Mouse (Mus musculus) kidney, adult 18-20 months (tissue): ENCODE results near the gene Padi1.
A peak's percentile ranks its signal among the peaks of the same experiment; 100 is the strongest.

Experiments
- DNase-seq: peaks from one replicate; pipeline ENCODE4 v3.0.0; 2021

Padi1 gene

DNA sequence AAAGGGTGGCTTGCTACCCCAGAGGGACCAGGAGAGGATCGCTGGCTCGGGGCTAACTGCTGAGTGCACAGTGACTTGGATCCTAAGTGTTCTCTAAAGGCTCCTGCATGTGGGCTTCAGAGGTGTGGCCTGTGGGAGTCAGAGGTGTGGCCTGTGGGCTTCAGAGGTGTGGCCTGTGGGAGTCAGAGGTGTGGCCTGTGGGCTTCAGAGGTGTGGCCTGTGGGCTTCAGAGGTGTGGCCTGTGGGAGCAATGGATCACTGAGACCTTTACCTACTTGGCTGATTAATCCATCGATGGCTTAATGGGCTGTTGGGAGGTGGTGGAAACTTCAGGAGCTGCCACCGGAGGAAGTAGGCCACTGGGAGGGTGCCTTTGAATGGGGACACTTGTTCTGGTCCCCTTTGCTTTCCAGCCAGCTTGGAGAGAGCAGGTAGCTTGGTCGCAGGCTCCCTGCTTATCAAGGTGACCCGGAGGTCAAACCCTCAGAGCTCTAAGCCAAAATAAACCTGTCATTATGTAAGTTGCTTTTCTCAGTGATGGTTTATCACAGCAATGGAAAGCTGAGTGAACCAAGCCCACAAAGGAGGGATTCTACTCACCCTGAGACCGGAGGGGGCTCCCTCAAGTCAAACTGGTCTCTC is 14.7 kb upstream of the Padi1 start:
- no peak for DNase-seq

DNA sequence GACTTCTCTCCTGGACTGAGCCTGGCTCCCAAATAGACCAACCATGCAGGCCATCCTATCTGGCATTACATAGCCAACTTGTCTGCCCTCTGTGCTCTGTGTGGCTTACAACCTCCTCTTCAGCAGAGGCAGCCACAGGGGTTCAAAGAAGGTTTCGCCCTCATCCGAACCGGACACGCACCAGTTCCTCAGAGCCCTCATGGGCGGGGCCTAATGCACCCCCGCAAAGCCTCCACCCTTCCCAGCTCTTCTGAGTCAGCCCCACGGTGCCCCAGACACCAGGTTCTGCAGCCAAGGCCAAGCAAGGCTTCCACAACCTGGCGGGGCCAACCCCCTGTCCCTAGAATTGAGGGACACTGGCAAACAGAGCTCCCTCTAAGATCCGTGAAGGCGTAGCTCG is 13.7 kb upstream of the Padi1 start:
- DNase-seq, result no peak

DNA sequence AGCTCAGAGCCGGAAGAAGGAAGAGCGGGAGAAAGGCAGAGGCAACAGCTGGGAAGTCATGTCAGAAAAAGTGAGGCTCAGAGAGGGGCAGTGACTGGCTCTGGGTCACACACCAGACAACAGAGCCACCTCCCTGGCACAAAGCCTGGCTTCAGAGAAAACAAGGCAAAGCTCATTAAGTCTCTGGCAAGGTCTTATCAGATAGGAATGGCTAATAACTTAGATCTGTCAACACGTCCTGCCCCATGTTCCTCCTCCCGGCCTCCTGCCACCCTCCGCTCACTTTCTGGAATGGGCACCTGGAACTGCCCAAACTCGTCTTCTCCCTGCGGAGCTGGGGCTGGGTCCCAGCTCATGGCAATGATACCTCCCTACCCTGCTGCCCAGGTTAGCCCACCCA is 12.2 kb upstream of the Padi1 start:
- no peak for DNase-seq

DNA sequence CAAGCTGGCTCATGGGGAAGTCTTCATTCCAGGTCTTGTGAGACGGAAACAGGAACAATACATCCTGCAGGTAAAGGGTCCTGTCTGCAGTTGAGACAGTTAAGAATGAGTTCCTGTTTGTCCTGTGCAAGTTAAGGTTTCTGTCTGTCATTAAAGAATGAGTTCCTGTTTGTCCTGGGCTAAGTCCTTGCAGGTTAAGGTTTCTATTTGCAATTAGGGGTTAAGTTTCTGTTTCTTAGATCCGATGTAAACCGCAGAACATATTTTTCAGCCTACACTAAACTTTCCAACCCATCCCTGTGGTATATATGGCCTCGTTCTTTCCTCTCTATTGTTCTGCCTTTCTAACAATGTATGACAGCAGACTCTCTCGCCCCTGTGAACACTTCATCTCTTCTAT is 11.5 kb upstream of the Padi1 start:
- DNase-seq, result no peak

DNA sequence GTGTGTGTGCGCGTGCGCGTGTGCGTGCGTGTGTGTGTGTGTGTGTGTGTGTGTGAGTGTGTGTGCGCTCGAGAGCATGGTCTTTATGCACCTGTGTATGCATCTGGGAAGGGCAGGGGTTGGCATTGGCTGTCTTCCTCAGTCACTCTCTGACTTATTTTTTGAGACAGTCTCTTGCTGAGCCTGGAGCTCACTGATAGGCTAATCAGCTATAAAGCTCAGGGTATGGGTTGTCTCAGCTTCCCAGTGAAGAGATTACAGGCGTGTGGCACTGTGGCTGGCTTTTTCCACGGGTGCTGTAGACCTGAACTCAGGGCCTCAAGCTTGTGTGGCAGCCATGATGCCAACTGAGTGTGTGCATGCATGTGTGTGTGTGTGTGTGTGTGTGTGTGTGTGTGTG is 9.6 kb upstream of the Padi1 start:
- DNase-seq, result no peak

DNA sequence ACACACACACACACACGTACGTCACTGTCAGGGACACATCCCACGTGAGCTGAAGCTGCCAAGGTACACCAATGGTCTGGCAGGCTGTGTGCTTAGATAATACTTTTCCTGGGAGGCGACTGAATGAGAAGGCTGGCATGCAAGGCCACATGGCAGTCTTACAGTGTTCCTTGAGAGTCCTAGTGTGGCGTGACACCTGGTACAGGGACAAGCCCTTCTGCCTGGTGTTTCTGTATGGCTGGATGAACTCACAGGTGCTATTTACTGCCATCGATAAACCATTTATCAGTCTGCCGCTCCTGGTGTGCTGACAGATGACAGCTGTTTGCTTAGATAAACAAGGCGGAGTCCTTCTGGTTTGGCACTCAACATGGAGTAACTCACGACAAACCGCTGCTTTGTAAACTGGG is 8.9 kb upstream of the Padi1 start:
- no peak for DNase-seq

DNA sequence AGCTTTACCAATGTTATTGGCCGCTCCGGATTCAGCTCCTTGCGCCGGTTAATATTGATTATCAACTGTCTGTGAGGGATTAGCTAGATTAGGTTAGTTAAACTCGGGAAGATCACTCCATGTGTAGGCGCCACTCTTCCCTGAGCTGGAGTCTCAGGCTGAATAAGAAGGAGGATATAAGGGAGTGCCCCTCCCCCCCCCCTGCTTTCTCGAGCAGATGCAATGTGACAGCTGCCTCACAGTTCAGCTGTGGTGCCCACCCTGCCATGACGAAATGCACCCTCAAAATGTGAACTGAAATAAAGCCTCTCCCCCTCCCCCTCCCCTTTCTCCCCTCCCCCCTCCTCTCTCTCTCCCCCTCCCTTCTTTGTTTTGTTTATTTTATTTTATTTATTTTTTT is 8.0 kb upstream of the Padi1 start:
- DNase-seq, result no peak

DNA sequence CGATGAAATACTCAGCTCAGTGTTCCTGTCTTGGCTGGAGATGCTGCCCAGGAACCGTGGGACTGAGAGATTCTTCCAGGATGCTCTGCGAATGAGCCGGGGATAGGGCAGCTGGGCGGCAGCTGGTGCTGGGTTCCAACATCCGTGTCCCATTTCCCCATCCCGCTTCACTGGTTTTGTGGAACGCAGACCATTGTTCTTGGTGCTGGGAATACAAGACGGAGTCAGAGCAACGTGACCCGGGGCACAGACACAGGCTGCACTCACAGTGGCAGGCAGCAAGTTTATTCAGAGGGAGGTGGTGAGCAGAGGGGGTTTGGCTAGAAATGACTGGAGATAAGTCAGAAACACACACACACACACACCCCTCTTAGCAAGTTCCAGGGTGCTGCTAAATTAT is 3.7 kb upstream of the Padi1 start:
- DNase-seq, result no peak

DNA sequence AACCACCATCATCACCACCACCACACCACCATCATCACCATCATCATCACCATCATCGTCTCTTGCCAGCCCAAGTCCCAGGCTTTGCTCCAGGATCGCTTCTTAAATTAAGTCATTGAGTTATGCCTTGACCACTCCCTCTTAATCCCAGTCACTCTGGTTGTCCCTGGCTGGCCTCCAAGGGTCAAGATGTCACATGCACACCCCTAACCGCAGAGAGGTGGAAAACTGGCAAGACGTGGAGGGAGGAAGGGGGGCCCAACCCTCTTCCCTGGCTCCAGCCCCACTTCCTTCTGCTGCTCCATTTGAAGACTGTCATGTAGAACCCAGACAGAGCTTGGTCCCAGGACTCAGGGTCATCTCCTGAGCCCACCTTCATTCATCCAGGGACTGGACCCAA is 587 bp downstream of the Padi1 start:
- no peak for DNase-seq

DNA sequence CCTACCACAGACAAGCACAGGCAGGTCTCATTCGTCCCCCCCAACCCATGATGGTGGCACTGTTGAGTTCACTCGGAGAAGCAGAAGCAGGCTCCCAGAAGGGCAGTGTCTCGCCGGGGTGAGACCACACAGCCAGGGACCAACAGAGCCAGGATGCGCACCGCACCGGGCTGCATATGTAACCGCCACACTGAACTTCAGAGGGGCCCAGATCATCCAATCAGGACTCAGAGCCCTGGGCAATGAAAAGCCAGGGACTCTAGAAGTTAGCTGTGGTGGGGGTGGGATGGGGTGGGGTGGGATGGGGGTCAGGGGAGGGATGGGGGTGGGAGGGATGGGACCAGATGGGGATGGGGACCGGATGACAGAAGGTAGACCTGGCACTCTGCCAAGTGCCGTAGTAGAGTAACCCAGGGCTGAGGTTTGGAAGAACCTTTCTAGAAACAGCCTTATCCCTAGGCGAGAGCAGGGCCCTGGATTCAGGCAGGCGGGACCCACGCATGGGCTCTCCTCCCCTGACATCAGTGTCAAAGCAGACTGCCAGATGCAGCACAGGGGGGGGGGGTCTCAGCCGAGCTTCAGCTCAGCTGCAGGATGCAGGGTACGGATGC is 1.8 kb downstream of the Padi1 start:
- DNase-seq, result no peak

DNA sequence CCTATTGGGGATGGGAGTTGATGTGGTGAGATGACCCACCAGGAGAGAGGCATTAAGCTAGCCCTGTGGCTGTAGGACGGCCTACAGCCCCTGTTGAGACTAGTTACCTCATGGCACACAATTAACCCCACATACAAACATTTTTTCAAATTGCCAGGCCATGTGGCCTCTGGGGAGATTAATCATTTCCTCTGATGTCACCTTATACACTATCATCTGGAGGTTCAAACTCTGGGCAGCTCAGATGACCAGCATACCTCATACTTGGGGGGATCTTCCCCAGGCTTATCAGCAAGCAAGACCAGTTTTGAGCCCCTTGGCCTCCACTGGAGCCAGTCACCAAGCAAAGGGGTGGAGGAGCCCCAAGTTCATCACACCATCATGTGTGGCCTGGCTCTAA is 2.7 kb downstream of the Padi1 start:
- DNase-seq, result no peak

DNA sequence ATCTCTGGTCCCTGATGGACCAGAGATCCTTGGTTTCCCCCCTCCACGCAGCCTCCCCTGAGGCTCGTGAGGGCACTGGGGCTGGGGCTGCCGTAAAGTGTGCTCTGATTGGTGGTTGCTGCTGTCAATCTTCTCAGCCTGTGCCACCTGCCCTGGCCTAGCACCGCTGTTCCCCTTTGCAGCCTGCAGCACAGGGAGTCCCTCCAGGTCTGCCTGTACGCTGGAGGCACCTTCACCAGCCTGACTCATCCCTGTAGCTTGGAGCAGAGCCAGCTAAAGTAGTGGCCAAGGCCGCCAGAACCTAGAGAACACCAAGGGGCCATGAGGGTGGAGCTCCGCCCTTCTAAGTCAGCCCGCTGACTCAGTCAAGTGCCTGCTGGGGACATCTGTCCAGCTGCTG is 7.7 kb downstream of the Padi1 start:
- DNase-seq, result no peak

DNA sequence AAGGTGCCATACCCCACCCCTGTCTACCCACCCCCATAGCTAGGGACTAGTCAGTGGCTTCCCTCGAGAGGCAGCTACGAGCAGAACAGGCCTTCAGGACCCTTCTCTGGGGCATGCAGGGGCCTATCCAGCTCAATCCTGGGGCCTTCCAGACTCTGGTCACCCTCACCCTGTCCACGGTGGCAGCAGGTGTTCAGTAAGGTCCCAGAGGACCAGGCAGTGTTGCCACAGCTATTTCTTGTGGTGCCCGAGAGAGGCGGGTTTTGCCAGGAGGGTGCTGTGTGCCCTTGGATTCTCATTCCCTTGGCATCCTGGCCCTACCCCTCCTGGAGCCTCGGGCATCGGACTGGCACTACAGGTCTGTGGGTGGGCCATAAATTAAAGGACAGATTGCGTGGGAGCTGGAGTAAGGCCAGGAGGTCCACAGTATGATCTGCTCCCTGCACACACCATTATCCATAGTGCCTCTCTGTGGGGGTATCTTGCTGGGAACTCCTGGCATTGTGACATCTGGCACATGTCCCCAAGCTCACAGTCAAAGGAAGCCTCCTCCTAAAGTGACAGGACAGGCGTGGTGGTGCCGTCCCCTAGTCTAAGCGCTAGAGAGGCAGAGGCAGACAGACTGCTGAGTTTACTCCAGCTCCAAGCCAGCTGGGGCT is 9.2 kb downstream of the Padi1 start:
- no peak for DNase-seq

DNA sequence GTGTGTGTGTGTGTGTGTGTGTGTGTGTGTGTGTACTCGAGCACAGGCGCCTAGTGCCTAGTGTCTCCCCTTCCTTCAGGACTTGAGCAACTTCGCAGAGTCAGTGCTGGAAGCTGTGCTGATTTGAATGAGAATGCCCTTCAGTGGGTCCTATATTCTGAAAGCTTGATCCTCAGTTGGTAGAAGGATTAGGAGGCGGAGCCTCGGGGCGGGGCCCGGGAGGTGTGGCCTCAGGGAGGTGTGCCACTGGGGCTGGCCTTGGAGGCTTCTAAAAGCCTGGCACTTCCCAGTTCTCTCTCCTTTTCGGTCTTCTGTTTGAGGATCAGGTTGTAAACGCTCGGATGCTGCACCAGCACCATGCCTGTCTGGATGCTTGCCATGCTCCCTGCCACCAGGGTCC is 9.9 kb downstream of the Padi1 start:
- DNase-seq, result peak; percentile 16

DNA sequence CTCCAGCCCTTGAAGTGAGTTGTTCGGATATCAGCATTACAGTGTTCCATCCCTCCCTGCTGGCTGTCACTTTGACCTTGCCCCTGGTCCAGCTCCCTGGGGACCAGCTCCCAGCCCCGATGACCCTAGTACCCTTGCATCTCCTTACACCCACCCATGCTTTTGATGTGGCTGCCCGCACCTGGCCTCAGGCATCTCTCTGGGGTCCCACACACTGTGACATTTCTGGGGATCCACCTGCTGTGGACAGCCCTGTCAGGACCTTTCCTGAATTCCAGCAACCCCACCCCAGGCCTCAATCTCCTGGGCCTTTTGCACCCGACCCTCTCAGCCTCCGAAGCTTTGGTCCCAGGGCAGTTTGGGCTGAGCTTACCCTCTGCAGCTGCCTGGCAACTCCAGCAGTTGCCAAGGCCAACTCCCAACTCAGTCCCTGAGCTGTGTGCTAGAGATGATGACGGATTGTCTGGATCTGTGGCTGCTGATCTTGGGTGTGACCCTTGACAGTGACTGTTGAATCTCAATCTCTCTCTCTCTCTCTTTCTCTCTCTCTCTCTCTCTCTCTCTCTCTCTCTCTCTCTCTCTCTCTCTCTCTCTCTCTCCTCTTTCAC is 11.1 kb downstream of the Padi1 start:
- no peak for DNase-seq

DNA sequence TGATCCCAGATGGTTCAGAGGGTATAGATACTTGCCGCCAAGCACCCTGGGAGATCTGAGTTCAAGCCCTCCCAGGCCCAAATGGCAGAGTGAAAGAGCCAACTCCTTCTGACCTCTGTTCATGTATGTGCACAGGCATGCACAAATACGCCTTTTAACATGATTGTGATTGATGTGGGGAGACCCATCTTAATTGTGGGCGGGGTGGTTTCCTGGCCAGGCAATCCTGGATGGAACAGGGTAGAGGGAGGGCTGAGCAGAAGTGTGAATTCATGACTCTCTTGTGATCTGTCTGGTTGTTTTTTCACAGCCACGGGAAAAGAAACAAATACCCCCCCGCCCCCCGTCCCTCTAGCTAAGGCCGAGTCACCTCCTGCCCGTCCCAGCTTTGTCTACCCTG is 12.8 kb downstream of the Padi1 start:
- DNase-seq, result no peak

DNA sequence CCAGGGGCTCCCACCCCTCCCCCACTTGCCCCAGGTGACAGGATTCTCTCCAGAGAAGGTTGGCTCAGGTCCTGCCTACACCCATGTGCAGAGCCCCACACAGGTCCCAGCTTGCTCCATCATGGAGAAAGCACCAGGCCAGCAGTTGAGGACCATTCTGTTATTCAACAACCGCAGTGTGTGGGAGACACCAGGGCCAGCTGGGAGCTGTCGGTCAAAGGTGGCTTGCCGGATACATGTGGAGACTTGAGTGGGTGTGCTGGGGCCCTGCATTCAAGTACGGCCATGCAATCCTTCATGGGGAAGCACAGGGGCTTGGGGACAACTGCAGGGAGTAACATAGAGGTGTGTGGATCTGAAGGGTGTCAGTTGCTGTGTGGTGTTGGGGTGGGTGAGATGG is 13.8 kb downstream of the Padi1 start:
- no peak for DNase-seq

DNA sequence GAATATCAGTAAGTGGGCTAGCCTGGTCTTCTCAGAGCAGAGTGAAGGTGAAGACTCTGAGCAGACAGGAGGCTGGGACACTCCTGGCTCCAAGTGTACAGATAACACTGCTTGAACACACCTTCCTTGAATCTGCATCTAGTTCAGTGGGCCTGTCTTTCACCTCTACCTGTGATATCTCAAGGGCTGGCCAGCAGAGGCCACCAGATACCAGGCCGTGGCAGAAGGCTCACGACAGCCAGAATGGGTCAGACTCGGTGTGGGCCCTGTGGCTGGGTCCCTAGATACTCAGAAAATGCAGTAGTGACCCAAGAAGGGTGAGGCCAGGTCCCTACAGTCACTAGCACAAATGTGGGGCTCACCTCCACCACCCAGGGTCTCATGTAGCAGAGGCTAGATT is 18.3 kb downstream of the Padi1 start:
- DNase-seq, result no peak

DNA sequence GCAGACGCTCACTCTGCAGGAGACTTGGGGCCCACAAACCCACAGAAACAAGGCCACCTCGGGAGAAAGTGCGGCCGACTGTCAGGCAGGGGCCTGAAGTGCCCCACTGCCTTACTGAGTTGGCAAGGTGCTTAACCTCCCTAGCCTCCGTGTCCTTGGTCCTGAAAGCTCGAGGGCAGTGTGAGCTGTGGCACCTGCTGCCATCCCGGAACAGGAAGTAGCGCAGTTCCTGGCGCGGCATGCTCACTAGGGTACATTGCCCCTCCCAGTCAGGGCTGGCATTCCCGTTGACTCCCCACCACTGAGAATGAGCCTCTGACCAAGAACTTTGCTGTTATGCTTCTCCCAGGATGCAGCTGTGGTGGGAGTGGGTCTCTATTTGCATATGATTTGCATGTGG is 19.6 kb downstream of the Padi1 start:
- DNase-seq, result no peak

DNA sequence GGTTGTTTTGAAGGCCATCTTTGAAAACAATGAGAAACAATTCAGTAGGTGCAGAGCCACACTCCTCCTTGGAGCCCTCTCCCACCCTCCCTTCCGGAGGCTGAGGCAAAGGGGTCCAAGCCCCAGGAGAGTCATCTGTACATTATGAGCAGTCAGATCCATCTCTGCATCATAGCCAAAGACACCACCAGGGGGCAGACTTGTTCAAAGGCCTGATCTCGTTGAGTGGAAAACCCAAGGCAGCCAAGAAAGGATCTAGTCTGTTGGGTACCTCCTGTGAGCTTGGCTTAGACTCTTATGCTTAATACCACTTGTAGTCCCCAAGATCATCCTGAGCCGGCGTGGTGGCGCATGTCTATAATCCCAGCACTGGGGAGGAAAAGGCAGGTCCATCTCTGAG is 23.6 kb downstream of the Padi1 start:
- peak; percentile 59 for DNase-seq

DNA sequence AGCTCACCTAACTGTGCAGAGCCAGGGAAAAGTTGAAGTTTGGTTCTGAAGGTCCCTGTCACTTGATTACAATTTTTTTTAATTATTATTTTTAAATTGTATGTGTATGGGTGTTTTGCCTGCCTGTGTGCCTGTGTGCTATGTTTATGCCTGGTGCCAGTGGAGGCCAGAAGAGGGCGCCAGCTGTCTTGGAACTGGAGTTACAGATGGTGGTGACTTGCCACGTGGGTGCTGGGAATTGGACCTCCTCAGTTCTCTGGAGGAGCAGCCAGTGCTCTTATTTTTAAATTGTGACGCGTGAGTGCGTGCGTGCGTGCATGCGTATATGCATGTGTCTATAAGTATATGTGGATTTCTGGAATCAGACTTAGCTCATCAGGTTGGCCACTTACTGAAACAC is 28.2 kb downstream of the Padi1 start:
- DNase-seq, result no peak

DNA sequence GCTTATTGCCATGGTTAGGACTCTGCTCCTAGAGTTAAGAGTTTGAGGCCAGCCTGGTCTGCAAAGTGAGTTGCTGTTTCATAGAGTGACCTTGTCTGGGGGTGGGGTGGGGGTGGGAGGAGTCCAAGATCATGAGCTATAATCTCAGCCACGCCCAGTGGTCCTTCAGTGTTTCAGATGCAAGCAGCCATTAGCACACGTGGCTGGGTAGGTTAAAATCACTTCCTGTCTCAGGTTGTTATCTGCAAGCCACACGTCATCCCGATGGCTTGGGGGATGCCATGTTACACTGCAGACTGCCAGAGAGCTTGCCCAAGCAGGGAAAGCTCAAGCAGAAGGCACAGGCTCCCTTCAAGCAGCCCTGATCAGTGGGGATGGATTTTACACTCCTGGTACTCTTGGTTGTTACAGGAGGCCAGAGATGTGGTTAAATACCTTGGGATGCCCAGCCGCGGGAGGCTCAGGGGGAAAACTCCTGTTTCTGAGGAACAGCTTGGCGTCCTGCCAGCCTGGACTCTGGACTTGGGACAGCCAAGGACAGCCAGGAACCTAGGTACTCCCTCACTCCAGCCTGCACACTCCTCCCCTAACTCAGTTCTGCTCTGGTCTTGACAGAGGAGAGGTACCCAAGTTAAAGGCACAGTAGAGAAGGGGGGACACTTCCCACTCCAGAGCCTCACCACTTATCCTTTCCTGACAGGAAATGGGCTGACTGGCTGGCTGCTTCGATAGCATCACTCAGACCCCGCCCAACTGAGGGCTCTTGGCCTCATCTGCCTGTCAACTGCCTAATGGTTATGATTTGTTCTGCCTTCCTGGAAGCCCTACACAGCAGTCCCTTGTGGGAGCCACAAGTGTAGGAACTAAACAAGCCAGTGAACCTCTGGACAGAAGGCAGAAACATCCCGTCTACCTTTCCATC is 29.3 kb downstream of the Padi1 start:
- peak; percentile 76 for DNase-seq

DNA sequence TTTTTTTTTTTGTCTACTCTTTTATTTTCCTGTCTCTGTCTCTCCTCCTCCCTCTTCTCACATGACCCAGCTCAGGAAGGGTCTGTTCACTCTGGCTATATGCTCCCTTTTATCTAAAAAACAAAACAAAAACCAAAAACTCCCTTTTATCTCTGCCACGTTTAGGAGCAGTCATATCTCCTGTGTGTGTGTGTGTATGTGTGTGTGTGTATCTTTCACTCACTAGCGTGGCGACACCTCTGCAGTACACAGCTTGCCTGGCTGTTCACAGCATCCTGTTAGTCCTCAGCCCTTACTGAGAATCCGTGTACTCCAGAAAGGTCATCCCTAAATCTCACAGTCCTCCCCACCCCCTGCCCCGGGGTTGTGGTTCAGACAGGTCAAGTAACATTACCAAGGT is 30.1 kb downstream of the Padi1 start:
- DNase-seq, result no peak
